Mouse (Mus musculus): ENCODE data around the gene Ccnyl1.

GRCm38 (mm10) chr1:64716589-64717304, 26.5 kb downstream of the Ccnyl1 start:
- TF ChIP-seq CTCF (IDR thresholded peaks at IDR 0.05; ENCODE audit: low read depth) (no peak), EP300 (IDR thresholded peaks at IDR 0.05; ENCODE audit: low read depth) (no peak)

Measured in liver, embryonic 14.5 days (tissue).